Mouse (Mus musculus) cerebellum, postnatal 25 days (tissue): ENCODE measurements at regions not wholly inside any gene's neighbourhood (a gene's known extent, or its start where the extent isn't known, plus 50 kb on each side); places are given as distances from the start of the nearest gene placed in this dataset.

Source experiments
- DNase-seq, 2 experiments: peaks; one replicate each; pipeline ENCODE4 v3.0.0; 2021; ENCODE audit warnings: mixed read lengths in 2 of 2

DNA sequence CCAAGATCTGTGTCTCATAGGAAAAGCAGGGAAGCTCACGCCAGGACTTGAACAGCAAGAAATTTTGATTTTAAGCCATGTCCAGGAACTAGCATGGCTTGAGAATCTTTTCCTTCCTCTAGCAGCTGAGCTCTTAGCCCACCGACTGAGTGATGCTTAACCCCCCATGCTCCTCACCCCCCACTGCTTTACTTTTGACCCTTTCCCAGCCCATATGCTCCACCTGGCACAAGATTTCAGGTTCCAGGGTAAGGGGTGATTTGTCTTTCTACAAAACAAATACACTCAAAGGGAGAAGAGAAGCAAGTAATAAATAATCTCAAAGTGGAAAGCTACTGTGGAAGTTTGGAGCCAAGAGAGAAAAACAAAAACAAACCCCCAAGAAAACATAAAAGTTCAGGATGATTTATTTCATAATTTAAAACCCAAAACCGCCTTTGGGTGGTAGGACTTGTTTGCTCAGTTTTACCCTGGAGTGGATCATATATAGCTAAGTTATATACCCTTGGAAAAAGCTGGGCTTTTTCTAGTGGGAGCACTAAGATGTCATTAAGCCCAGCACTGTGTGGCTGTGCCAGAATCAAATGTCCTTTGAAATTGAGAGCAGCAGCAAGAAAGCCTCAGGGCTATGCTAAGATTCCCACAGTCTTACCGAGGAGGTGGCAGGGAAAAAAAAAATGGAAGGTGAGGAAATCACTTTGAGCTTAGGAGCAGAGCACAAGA is 372.4 kb upstream of the Isx start:
- peak in 1 of 2 experiments; percentile 2 for DNase-seq

DNA sequence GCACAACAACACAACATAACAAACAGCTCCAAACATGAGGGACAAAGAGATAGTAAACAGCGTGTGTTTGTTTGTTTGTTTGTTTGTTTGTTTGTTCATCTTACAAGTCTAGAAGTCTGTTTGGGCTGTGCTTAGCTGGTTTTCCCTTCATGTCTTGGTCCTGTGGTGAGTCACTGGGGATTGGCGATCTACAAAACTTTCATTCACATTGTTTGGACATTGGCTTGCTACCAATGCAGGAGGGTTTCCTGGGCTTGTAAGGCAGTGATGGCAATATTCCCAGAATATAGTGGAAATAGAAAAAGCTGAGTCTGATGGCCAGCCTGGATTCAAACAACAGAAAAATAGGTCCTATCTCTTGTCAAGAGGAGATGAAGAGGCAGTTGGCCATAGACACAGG is 371.7 kb upstream of the Isx start:
- DNase-seq = peak in 1 of 2 experiments; percentile 15
